Mouse (Mus musculus) kidney, postnatal 36 days (tissue): ENCODE data around the gene Rps25.
"Not testable (repeated sequence)": the region's sequence is repeated elsewhere in the genome, so short reads cannot be mapped to it uniquely, and the experiment has no call there.

Experiments used
- DNase-seq, 2 experiments: peaks; one replicate each; pipeline ENCODE4 v3.0.0; 2021 to 2022; ENCODE audit warnings: mixed read lengths in 2 of 2

The Rps25 gene

DNA sequence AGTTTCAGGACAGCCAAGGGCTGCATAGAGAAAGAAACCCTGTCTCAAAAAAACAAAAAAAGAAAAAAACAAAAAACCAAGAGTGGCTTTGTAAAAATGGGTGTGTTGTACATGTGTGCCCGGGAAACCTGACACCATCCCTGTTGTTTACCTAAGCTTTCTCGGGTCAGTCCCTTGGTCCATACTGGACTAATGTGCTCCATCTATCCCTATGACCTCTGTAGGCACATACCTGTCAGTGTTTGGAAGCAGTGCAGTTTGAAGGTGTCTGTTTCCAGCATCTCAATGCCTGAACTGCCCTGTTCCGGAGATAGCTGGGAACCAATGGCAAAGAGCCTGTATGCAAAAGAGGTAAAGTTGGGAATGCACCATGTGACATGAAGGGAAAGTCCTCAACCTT is 1.9 kb upstream of the Rps25 start:
- DNase-seq, result no peak

DNA sequence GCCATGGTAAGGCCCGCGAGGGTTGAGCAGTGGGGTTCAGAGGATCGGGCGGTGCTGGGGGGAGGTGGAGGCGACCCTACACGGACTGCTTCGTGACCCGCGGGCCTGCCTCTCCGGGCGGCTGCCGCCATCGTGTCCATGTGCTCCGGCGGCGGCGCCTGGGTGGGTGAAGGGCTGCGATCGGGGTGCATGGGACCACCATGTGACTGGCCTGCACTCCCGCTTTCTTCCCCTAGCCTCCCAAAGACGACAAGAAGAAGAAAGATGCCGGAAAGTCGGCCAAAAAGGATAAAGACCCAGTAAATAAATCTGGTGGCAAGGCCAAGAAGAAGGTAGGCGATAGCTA is 786 bp downstream of the Rps25 start:
- DNase-seq, result no peak

DNA sequence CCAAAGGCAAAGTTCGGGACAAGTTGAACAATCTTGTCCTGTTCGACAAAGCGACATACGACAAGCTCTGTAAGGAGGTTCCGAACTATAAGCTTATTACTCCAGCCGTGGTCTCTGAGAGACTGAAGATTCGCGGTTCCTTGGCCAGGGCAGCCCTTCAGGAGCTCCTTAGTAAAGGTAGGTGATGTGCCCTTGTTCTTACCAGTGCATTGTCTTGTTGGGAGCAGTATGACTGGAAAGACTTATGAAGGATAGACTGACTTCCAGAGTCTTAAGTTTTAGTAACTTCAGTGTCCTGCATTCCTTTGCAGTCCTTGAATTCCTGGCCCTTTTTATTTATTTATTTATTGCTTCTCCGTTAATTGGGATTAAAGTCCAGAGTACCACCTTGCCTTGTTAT is 1.8 kb downstream of the Rps25 start:
- not testable (repeated sequence) for DNase-seq

DNA sequence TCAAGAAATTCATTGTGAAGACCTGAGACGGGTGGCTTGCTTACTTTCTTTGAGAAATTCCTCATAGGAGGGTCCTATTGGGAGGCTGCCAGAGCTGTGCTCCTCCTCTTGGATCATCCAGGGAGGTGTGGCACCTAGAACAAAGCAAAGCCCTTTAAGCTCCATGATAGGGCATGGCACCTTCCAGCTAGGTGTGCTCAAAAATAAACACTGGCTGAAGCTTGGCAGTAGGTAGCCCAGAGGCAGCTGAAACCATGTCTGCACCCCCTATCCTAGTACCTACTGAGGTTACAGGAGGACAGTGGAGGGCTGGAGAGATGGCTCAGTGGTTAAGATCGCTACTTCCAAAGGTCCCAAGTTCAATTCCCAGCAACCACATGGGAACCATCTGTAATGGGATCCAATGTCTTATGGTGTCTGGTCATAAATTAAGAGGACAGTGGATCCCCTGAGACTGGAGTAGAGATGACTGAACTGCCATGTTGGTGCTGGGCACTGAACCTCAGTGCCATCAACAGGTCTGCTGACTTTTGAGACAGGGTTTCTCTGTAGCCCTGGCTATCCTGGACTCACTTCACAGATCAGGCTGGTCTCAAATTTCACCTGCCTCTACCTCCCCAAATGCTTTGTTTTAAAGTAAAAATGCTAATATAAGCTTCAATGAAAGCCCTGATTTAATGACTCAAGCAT is 3.9 kb downstream of the Rps25 start:
- DNase-seq, result no peak

DNA sequence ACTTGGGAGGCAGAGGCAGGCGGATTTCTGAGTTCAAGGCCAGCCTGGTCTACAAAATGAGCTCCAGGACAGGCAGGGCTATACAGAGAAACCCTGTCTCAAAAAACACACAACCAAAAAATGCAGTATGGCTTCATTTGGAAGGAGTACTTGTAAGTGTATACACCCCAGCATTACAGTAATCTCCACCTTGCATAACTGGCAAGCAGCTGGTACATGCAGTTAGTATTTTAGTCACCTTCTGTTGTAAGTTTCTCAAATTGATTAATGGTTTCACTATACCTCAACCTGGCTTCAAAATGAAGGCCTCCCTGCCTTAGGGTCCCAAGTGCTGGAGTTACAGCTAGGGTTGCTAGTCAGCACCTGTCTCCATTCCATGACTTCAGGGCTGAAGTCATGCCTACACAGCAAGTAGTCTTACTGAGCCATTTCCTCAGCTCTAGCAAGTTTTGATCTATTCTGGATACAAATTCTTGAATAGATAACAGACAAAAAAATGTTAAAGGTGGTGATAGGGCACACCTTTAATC is 4.7 kb downstream of the Rps25 start:
- no peak for DNase-seq

DNA sequence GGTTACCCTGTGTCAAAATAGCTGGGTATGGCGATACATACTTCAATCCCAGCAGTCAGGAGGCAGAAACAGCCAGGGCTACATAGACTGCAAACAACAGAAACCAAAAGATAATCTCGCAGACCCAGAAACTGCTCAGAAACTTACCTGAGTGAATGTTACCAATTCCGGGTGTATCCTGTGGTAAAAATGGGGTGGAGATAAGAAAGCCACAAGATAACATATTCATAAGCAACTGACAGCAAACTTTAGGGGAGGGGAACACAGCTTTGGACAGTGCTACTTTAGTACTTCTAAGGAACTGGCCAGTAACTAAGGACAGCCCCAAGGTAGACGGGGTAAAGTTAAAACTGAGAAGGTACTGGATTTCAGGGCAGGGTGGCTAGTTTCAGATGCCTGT is 5.4 kb downstream of the Rps25 start:
- no peak for DNase-seq

DNA sequence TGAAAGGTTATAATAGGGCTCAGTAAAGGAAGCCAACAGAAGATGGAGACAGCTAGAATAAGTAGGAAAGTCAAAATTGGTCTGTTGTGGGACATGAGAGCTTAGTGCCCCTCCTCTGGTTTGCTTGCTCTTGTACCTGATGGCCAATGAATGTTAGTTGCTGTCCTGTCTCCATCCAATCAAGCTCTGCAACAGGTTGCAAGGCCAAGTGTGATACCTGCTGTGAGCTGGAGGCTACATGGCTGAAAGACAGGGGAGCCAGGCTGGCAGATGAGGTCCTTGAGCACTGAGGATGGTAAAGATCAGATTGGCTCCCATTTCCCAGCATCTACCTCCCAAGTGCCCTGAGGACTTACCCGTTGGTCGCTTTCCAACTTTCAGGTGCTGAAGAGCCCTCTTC is 5.8 kb downstream of the Rps25 start:
- DNase-seq, result no peak

DNA sequence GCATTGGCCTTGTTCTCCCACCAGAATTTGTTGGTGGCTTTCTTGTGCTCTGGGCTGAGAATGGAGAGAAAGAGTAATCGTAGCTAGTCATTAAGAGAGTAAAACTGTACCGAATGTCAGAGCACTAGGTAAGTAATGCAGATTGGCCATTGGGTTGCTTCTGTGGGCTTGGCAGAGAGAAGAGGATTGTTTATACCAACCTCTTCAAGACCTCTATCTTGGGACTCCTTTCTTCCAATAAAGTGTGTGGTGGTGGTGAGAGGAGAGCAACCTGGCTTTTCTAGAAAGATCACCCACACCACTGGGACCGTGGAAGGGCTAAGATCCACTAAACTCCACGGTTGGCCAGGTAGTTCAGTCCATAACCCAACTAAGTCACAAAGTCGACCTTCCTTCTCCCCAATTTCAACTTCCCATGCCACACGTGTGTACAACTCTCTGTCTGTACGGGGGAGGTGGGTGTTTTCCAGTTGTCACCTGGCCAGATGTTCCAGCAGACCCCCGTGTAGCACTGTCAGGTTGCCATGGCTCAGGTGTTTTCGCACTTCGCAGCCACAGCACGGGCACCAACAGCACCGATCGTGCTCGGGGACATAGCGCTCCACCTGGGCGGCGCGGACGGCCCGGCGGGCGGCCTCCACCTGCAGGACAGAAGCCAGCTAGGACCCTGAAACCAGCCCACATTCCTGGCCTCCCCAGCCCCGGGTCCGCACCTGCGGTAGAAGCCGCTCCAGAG is 10.4 kb downstream of the Rps25 start:
- no peak for DNase-seq

DNA sequence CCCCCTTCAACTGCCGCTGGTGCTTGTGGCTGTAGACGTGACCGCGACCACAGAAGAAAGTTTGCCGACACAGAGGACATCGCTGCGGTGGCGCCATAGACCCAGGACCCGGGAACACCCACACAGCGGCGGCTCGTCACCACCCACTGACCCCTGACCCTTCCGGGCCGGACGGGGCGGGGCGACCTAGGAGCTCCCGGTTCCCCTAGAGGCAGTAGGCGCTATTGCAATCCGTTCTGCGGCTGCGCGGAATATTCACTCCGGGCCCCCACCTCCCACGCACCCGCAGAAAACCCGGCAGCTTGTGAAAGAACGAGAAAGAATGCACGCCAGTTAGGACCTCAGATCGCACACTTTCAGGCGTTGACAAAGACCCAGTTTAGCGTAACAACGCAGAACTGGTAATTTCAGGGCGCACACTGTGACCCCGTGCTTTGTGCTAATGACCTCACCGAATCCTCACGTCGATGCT is 11.0 kb downstream of the Rps25 start:
- DNase-seq, result peak; percentile 94 to 99

DNA sequence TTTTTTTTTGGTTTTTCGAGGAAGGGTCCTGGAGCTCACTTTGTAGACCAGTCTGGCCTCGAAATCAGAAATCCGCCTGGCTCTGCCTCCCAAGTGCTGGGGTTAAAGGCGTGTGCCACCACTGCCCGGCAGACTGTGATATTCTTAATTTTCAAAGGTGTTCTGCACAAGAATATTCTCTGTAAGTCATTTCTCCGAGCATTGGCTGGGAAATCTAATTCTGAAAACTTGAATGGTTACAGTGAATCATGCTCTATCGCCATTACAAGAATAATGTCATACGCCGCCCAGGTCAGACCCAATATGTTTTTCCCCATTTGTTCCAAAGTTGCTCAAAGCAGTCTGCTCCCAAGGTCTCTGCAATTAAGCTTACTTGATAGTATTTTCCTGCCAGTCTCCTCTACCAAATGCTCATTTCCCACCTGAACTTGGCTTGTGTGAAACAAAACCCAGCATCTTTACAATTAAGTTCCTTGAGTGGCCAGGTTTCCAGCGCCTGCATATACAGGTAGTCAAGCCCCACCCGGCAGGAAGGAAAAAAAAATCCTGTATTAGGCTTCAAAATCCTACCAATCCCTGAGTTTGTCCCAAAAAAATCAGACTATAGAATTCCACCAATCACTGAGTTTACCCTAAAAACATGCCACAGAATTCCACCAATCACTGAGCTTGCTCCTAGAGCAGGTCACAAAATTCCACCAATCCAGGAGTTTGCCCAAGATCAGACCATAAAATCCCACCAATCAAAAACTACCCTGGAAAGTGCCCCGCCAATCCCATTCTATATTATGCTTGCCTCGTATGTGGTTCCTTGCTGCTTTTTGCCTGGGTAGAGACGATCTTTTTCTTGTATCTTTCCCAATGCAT is 11.8 kb downstream of the Rps25 start, which contains the start of gene Ccdc84:
Gene Ccdc84 (minus strand): TSS at position 51 of the 867 bp plus-strand sequence.
- no peak for DNase-seq

DNA sequence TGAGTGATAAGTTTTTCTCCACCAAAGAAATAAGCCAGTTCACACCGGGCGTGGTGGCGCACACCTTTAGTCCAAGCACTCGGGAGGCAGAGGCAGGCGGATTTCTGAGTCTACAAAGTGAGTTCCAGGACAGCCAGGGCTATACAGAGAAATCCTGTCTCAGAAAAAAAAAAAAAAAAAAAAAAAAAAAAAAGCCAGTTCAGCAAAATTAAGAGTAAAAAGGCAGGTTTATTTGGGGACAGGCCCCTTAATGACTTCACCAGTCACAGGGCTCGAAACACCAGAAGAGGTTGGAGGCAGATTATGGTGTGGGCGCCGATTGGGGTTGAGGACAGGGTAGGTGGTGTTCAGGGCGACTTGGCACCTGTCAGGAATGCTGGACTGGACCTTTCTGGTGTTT is 12.8 kb downstream of the Rps25 start:
- not testable (repeated sequence) for DNase-seq

DNA sequence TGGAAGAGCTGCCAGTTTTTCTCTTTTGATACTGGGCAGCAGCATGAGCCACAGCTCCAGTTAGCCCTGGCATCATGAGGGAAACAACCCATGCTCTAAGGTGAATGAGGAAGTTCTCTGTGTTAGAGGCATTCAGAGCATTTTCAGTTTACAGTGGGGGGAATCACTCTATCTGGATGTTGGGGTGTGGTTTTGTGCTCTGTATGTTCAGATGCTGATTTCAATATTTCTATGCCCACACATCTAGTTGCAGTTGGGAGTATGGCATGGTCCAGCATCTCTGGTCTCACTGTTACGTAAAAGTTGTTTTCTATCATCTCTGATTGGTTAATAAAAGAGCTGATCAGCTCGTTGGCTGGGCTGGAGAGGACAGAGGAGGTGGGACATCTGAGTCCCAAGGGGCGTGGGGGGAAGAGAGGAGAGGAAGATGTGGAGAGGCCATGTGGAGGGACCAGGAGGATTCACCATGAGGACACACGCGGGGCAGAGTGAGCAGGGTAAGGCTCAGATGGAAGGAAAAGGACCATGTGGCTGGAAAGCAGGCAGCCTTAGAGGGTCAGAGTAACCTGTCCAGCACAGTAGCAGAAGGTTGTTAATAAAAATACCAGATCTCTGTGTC is 13.4 kb downstream of the Rps25 start:
- DNase-seq, result no peak

DNA sequence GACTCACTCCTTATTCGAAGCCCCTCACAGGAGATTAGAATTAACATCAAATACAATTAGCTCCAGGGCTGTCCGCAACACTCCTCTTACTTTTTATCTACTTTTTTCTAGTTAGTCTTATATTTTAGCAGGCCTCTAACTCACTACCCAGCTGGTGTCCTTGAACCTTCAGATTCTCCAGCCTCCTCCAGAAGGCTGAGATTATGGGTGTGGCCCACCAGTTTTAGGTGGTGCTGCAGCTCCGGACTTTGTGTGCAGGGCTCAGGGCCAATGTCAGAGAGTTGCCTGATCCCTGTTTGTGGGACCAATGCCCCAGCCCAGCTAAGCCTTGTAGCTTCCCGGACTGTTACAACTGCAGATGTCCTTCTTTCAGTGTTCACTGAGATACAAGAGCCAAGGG is 16.6 kb downstream of the Rps25 start:
- DNase-seq, result no peak

DNA sequence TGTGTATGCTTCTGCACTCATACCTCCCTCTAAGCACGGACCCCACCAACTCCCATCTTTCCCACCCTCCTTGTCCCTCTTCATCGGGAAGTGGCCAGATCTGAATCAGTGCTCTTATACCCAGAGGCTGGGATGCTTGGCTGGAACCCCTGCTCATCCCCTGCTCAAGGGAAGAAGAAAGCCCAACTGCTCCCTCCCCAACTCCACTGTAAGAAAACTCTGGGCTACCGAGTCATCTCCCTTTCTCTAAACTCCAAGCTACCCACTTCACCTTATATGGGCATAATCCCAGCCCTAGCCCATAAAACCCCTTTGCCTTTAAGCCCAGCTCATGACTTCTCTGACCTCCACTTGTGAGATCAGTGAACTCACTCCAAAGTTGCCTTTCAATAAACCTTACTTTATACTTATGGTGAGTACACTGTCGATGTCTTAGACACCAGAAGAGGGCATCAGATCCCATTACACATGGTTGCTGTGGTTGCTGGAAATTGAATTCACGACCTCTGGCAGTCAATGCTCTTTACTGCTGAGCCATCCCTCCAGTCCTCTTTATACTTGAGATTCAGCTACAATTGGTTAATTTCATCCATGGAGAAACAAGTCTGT is 25.7 kb downstream of the Rps25 start:
- no peak for DNase-seq

DNA sequence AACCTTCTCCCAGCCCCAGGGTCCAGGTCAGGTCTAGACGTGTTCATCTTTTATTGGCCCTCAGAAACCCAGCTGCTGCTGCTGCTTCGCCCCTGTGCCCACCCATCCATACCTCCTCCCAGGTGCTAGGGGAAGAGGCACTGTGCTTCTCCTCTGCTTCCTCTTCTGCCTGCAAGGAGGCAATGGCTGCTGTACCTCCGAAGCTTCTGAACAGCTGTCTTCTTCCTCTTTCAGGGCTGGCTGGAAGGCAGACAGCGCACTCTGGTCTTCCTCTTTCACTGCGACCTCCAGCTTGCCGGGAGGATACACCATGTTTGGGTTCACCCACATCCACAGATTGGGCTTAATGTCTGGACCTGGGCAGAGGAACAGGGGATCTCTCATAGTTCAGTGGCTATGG is 28.8 kb downstream of the Rps25 start:
- DNase-seq, result no peak

DNA sequence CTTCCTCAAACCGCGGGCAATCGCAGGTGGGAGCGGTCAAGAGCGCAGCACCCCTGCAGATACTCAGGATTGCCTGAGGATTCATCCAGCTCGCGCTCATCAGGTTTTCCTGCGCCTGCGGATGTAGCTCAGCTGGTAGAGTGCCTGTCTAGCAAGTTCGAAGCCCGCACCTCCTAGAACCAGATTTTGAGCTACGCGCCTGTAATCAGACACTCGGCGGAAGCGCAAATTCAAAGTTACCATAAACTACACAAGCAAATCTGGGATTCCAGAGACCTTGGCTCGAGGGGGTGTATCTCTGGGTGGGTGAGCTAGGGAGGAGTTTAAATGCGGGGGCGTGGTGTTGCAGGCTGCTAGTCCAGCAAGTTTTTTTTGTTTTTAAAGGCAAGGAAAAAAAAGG is 34.0 kb downstream of the Rps25 start, which contains the start of gene Foxr1:
Gene Foxr1 (minus strand): TSS at position 176 of the 400 bp plus-strand sequence.
- DNase-seq, result no peak

DNA sequence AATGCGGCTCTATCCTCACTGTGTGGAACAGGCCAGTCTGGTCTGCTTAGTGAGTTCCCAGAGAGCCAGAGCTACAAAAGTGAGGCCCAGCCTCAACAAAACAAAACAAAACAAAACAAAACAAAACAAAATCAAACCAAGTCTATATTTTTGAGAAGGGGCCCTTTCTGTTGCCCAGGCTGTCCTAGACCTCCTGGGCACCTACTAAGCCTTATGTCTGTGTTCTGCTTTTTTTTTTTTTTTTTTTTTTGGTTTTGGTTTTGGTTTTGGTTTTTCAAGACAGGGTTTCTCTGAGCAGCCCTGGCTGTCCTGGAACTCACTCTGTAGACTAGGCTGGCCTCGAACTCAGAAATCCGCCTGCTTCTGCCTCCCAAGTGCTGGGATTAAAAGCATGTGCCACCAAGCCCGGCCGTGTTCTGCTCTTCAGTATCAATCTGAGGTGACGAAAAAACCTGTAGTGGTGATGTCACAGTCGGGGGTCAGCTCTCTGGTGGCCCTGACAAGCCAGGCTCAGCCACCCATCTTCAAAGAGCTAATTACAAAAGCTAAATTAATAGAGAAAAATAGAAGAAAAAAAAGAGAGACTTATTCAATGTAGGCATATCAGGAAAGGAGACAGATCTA is 37.6 kb downstream of the Rps25 start:
- DNase-seq, result not testable (repeated sequence)

DNA sequence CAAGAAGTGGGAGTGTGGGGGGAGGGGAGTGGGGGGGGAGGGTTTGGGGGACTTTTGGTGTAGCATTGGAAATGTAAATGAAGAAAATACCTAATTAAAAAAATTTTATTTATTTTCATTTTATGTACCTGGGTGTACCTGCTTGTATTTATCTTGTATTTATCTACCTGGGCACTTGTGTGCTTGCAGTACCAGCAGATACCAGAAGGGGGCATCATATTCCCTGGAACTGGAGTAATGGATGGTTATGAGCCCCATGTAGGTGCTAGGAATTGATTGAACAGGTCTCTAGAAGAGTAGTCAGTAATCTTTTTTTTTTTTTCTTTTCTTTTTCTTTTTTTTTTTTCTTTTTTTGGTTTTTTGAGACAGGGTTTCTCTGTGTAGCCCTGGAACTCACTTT is 43.4 kb downstream of the Rps25 start:
- DNase-seq, result peak in 1 of 2 experiments; percentile 45

DNA sequence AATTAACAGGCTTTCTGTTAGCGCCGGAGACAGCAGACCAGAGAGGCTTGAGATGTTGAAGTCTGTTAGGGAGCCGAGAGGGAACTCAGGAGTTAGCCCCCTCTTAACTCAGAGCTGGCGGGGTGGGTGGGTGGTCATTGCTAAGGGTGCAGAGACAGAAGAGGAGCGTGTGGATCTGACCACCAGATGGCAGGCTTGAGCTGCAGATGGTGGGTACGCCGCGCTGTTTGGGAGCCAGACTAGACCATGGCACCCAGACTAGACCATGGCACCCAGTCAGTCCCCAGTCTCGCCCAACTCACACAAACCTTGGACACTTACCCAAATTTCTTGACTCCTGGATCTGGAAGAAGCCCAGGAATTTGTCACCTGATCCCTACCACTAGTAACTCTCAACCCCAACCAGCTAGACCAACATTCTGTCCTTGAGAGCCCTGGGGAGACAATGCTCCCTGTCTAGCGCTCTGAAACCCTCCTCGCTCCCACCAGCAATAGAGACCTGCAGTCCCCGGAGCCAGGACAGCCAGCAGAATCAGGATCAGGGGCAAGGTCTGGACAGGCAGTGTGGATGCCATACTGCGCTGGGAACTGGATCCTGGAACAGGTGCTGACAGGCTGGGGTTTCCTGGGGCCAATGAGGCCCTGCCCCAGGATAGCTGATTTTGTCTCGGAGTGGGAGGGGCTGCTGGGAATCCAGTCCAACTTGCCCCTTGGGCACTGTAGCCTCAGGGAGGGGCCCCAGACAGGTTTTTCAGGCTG is 47.4 kb downstream of the Rps25 start:
- DNase-seq, result peak; percentile 77 to 95

DNA sequence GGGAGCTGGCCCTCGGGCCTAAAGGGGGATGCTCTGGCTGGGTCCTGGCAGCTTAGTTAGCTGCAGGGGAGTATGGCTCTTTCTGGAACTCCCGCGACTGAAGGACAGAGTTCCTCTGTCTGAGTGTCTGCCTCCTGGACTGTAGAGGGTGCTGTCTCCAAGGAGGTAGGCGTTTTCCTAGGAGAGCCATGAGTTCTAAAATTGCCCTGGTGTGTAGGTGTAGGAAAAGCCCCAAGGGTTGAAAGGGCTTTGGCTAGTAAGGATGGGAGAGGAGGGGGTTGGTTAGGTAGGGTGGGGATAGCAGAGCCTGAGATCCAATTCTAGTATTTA is 47.9 kb downstream of the Rps25 start, which contains the start of gene Upk2:
Gene Upk2 (minus strand): TSS at position 86 of the 330 bp plus-strand sequence.
- peak in 1 of 2 experiments; percentile 12 for DNase-seq
